Mouse (Mus musculus) heart, postnatal 4 days (tissue): ENCODE results near the gene Sbf2. TPM values are rescaled to one million over a fixed set of nuclear protein-coding genes. Genes with fewer than 3 reads are reported as not detected.
"Not testable (repeated sequence)": the region's sequence is repeated elsewhere in the genome, so short reads cannot be mapped to it uniquely, and the experiment has no call there.

ENCODE experiments used
- DNase-seq: peaks from one replicate; pipeline ENCODE4 v3.0.0; 2021
- total RNA-seq, 2 experiments: library from RNA; stranded (reverse); gene quantifications; 2 replicates each; pipeline ENCODE4 v1.2.3; 2021

Gene Sbf2
- total RNA-seq, 2 experiments from 2014 or later: 68.4 to 70.1 TPM

DNA sequence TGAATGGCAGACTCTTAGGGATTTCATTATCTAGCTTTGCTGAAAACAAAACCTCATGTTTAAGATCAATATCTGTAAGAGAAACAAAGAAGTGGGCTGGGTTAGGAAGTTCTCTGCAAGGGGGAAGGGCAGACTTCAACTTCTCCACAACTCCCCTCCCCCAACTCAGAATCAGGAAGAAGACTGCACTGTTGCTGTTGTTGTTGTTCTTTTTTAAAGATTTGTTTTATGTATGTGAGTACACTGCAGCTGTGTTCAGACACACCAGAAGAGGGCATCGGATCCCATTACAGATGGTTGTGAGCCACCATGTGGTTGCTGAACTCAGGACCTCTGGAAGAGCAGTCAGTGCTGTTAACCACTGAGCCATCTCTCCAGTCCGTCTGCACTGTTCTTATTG, 225.8 kb downstream of the Sbf2 start:
- not testable (repeated sequence) for DNase-seq

GRCm38 (mm10) chr7:110387565-110387964, 227.2 kb downstream of the Sbf2 start:
- DNase-seq: no peak

DNA sequence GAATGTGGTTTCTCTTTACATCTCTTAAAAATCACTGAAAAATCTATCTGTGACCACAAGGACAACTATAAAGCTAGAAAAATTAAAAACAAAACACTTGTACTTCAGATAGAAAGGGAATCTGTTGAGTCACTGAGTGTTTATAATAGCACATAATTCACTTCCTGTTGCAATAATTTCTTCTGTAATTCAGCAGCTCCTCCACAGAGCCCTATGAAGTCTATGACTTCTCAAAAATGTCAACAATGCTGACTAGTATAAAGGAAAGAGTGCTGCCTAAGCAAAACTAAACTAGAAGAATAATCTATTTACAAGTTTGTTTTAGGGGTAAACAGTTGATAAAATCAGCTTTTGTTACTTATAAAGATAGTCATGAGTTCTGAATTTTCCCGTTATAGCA, 229.2 kb downstream of the Sbf2 start:
- no peak for DNase-seq

DNA sequence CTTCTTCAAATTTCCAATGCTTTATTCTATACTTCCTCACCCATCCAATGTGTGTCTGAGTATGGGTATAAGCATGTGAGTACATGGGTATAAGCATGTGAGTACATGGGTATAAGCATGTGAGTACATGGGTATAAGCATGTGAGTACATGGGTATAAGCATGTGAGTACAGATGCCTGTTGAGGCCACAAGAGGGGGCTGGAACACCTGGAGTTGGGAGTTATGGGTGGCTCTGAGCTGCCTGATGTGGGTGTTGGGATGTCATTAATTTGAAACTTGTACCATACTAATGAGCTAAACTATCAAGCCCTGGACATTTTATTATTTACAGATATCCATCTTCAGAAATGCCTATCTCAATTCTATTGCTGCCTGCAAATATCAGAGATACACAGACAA, 230.4 kb downstream of the Sbf2 start:
- DNase-seq: no peak

DNA sequence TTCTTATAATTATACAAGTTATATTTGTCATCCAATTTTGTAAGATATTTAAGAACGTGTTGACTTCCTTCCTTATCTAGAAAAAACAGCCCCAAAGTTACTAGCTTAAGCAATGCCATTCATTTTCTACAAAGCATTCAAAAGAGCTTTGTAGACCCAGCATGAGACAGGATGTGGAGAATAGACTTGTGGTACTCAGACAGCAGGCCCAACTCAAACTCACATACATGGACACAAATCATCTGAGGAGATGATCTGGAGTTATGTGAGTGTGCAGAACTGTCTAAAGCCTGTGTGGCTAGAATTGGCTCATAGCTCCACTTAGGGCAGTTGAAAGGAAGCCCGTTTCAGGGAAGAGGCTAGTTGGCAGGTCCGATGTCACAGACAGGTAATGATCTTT, 233.1 kb downstream of the Sbf2 start:
- DNase-seq: no peak

- no peak for DNase-seq
These were observed 235.3 kb downstream of the Sbf2 start for GRCm38 (mm10) chr7:110379335-110379914.

DNA sequence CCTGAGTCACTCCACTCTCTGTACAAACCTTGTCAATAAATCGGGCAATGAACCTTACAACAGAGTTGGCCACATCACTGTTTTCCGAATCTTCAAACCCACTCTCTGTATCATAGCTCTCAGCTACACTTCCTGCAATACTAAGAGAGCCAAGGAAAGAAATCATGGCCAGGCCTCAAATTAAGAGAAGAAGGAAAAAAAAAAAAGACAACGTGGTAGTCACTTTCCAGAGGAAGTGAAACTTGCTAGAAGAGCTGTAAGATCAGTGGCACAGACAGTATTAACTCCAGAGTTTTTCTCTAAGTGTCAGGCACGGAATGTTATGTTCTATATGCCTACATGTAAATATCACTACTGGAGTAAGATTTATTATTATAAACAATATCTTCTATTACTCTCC, 242.2 kb downstream of the Sbf2 start:
- no peak for DNase-seq

- DNase-seq: no peak
These were observed 252.7 kb downstream of the Sbf2 start for GRCm38 (mm10) chr7:110362005-110362404.

DNA sequence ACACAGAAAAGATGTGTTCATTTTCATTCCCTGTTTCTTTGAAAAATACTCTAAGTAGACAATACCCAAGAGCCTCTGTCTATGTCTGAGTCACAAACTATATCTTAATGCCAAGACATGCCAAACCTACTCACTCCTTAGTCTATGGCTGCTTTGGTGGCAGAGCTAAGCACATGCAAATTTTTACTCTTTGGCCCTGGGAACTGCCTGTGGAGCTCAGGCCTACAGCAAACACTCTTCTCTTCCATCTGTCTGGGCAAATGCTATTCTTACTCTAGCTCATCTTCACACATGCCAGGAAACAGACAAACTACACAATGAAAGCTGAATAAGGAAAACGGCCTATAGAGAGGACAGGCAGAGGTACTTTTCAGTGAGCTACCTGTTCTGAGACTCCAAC, 253.2 kb downstream of the Sbf2 start:
- DNase-seq: no peak

DNA sequence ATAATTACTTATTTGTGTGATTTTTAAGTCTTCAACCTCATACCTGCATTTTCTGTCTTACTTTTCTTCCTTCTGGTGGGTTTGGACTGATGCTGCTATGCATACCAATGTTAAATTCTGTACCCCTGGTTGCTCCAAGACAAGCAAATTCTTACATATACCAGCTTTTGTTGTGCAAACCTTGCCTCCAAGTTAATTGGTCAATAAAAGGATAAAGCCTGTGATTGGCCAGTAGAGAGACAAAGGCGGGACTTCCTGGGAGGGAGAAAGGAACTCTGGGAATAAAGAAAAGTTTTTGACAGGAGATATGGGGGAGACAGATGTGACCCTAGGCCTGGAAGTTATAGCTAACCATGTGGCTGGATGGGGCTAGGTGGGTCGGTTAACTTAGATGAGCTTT, 255.3 kb downstream of the Sbf2 start:
- no peak for DNase-seq

GRCm38 (mm10) chr7:110353971-110354370, 260.8 kb downstream of the Sbf2 start:
- no peak for DNase-seq

- no peak for DNase-seq
These were observed 267.5 kb downstream of the Sbf2 start for GRCm38 (mm10) chr7:110347250-110347649.

DNA sequence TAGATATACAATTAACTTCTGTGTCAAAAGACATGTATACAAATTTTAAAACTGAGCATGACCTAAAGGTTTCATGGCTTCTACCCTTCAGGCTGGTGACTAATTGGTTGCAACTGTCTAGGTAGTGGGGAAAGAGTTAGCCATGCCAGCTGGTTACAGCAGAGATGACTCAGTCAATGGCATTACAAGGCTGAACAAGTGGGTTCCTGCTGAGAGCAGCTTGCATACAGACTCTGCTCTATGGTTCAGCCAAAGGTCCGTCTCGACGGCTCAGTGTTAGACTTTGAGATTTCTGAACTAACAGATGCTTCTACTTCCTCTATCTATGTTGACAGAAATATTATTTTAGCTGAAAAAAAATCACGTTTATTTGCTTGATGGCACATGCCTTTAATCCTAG, 277.1 kb downstream of the Sbf2 start:
- DNase-seq: no peak

DNA sequence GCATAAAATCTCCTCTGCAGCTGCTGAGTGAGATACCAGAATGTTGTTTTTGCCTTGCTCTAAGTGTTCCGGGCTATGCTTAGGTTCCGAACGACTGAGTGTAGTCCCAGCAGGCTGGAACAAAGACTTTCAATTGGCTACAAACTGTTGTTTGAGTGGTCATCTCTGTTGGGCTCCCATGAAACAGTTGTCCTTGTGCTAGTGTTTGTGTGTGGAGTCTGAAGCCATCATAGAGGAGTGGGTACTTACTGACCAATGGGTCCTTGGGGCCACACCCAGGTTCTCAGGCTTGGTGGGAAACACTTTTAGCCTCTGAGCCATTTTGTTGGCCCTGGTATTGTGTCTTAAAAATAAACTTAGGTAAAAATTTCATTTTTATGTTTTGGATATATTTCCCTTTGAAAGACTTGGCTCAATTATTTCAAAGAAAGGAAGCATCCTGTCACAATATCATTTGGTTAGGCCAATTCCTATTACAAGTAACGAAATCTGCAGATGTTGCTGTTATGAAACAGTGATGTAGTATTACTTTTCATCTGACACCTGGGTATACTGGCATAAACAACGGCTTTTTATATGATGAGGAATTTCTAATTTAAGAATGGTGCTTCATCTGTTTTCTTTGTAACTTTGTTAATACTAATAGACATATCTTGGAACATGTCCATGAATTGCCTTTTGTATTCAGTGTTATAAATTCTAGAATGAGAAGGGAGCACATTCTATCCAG, 289.2 kb downstream of the Sbf2 start:
- DNase-seq: no peak

- no peak for DNase-seq
These were observed 289.9 kb downstream of the Sbf2 start for GRCm38 (mm10) chr7:110324852-110325251.

DNA sequence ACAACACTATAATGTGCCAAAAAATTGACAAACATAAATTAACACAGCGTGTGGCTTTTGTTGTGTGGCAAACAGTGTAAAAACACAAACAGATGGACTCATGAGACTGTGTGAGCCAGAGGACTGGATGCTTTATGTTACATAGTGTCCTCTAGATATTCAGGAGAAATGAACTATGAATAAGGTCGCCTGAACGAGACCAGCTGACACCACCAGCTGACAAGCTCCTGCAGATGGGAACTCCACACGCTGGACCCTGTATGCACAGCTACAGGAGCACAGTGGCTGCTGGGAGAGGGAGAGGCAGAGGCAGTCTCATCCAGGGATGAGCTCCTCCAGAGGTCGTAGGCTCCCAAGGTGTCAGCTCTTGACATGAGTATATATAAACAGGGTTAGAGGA, 293.6 kb downstream of the Sbf2 start:
- DNase-seq: no peak

- DNase-seq: peak; percentile 65
These were observed 295.7 kb downstream of the Sbf2 start for GRCm38 (mm10) chr7:110318971-110319519.

DNA sequence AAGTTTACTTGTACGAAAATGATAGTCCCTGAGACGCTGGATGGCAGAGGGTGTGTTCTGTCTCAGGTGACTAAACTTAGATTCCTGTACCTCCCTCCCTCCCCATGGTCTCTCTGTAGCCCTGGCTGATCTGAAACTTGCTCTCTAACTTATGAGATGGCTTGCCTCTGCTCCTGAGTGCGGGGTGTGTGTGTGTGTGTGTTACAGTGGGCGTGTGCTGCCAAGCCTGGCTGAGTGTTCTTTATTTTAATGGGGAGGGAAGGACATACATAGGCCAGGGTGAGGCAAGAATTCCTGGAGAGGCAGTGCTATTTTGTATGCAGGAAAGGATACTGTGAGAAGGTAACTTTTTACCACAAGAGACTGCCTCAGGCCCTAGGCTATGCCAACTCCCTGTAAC, 297.3 kb downstream of the Sbf2 start:
- no peak for DNase-seq

DNA sequence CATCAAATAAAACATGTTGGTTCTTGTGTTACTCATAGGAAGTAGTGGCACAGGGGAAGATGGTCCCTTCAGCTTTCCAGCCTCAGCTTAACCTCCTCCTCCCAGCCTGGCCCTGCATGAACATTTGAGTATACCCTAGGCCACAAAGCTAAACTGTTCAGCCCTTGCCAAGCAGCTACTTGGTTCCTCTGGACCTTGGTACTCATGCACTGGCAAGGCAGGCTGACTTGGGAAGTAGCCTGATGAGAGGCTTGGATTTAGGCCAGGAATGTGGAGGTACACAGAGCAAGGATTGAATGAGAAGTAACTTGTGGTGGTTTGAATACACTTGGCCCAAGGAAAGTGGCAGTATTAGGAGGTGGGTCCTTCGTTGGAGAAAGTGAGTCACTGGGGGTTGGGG, 299.4 kb downstream of the Sbf2 start:
- DNase-seq: no peak

- DNase-seq: no peak
These were observed 300.3 kb downstream of the Sbf2 start for GRCm38 (mm10) chr7:110314401-110314890.

GRCm38 (mm10) chr7:110313392-110314055, 301.2 kb downstream of the Sbf2 start:
- DNase-seq: no peak

- DNase-seq: no peak
These were observed 305.5 kb downstream of the Sbf2 start for GRCm38 (mm10) chr7:110309246-110309645.

GRCm38 (mm10) chr7:110307741-110308140, 307.0 kb downstream of the Sbf2 start:
- DNase-seq: no peak

GRCm38 (mm10) chr7:110306281-110306680, 308.4 kb downstream of the Sbf2 start:
- no peak for DNase-seq
